Mouse (Mus musculus) stomach, postnatal 0 days (tissue): Measurements from ENCODE around the gene Nfyb. TPM values are rescaled to one million over a fixed set of nuclear protein-coding genes. Genes with fewer than 3 reads are reported as not detected.

Source experiments
- ATAC-seq: fragments of 200-750 bp; cut with Nextera tagmentation; 2 replicates; pipeline ENCODE4 v1.8.0; 2017; ENCODE audit not compliant: low FRiP score, low TSS enrichment
- DNase-seq: peaks from one replicate; pipeline ENCODE4 v3.0.0-alpha.2; 2016; ENCODE audit warnings: low spot score
- H3K27ac ChIP-seq: fragments of 300-500 bp; sonication (generic); replicated peaks from 2 replicates; pipeline ENCODE4 v1.5.1; 2014; ENCODE audit warnings: mild to moderate bottlenecking, control low read depth
- H3K27me3 ChIP-seq: fragments of 300-500 bp; sonication (generic); 2 replicates; pipeline ENCODE4 v1.6.1; 2014; ENCODE audit warnings: low read length; ENCODE audit not compliant: control insufficient read depth, insufficient read depth
- H3K36me3 ChIP-seq: fragments of 300-500 bp; sonication (generic); 2 replicates; pipeline ENCODE4 v1.6.1; 2014; ENCODE audit warnings: low read length, mixed read lengths; ENCODE audit not compliant: control insufficient read depth, insufficient read depth
- H3K4me1 ChIP-seq: fragments of 300-500 bp; sonication (generic); replicated peaks from 2 replicates; pipeline ENCODE4 v1.6.1; 2014; ENCODE audit warnings: antibody characterized with exemption; ENCODE audit not compliant: control insufficient read depth, insufficient read depth
- H3K4me2 ChIP-seq: fragments of 300-500 bp; sonication (generic); replicated peaks from 2 replicates; pipeline ENCODE4 v1.6.1; 2014; ENCODE audit warnings: low read depth, mild to moderate bottlenecking, control low read depth, moderate library complexity
- H3K4me3 ChIP-seq: fragments of 300-500 bp; sonication (generic); 2 replicates; pipeline ENCODE4 v1.5.1; 2014; ENCODE audit warnings: low read depth, low read length, control low read depth
- H3K9ac ChIP-seq: fragments of 300-500 bp; sonication (generic); 2 replicates; pipeline ENCODE4 v1.6.1; 2014; ENCODE audit warnings: mild to moderate bottlenecking, low read length, control low read depth, mixed read lengths
- H3K9me3 ChIP-seq: fragments of 300-500 bp; sonication (generic); 2 replicates; pipeline ENCODE4 v1.6.1; 2016; ENCODE audit warnings: low read length; ENCODE audit not compliant: control insufficient read depth
- CTCF ChIP-seq: IDR thresholded peaks from 2 replicates; pipeline ENCODE4 v1.5.1; 2016; ENCODE audit warnings: antibody characterized with exemption, low read depth, mild to moderate bottlenecking, moderate library complexity
- EP300 ChIP-seq: optimal IDR thresholded peaks from 2 replicates; pipeline ENCODE3; 2016; ENCODE audit warnings: antibody characterized with exemption
- WGBS: fragments of 180-500 bp; shearing (Covaris S2); extraction: QIAGEN DNeasy Blood & Tissue Kit; methylation state at CpG from one replicate; pipeline ENCODE4 v1.1.7; 2014; 5-methylcytosine and 5-hydroxymethylcytosine counted together
- polyA plus RNA-seq: library from polyadenylated mRNA; unstranded; fragments of >200 nt; fragmentation: Nextera tagmentation; extraction: Ambion mirVana; gene quantifications from 2 replicates; pipeline ENCODE4 v1.2.1, GENCODE M21; 2015

Gene Nfyb
- polyA plus RNA-seq, 1 experiment from 2014 or later = 20.3 TPM

GRCm38 (mm10) chr10:82789181-82789580, 25.2 kb upstream of the Nfyb start:
- ATAC-seq (no peak), DNase-seq (no peak)
- H3K27ac ChIP-seq = no peak overlapping the region
- H3K27me3 ChIP-seq = no peaks in the 10 kb centered on the region
- H3K4me3 ChIP-seq = no peak overlapping the region
- no peak overlapping the region for H3K4me2 ChIP-seq
- H3K4me1 ChIP-seq = no peaks in the 10 kb centered on the region
- H3K9ac ChIP-seq = no peak overlapping the region
- no peaks in the 10 kb centered on the region for H3K36me3 ChIP-seq
- TF ChIP-seq EP300 = no peak
- no peak for TF ChIP-seq CTCF
- no peaks in the 10 kb centered on the region for H3K9me3 ChIP-seq

- WGBS = 25% methylated on average over 2 of the region's 2 CpGs
- Histone ChIP-seq H3K4me3 (no peak overlapping the region), H3K4me2 (no peak overlapping the region), H3K27me3 (no peaks in the 10 kb centered on the region), H3K27ac (no peak overlapping the region), H3K9ac (no peak overlapping the region), H3K36me3 (no peaks in the 10 kb centered on the region), H3K9me3 (no peaks in the 10 kb centered on the region), H3K4me1 (no peaks in the 10 kb centered on the region)
- no peak for TF ChIP-seq EP300
- peak; percentile 52 for TF ChIP-seq CTCF
- DNase-seq (peak; percentile 40), ATAC-seq (no peak; the same call in 1 of the 2 replicates)
Measured at GRCm38 (mm10) chr10:82782472-82782871, 18.5 kb upstream of the Nfyb start.

- no peak overlapping the region for H3K9ac ChIP-seq
- no peaks in the 10 kb centered on the region for H3K27me3 ChIP-seq
- no peaks in the 10 kb centered on the region for H3K36me3 ChIP-seq
- no peaks in the 10 kb centered on the region for H3K4me1 ChIP-seq
- TF ChIP-seq EP300 (no peak), CTCF (no peak)
- H3K4me3 ChIP-seq = no peak overlapping the region
- no peak overlapping the region for H3K4me2 ChIP-seq
- H3K27ac ChIP-seq = no peak overlapping the region
- DNase-seq (no peak), ATAC-seq (no peak)
- no peaks in the 10 kb centered on the region for H3K9me3 ChIP-seq
Measured at GRCm38 (mm10) chr10:82780816-82781215, 16.9 kb upstream of the Nfyb start.

- no peak overlapping the region for H3K4me2 ChIP-seq
- 82% methylated on average over 3 of the region's 3 CpGs for WGBS
- no peaks in the 10 kb centered on the region for H3K27me3 ChIP-seq
- TF ChIP-seq EP300 (no peak), CTCF (no peak)
- no peak overlapping the region for H3K9ac ChIP-seq
- DNase-seq (no peak), ATAC-seq (peak; percentile 67)
- H3K4me1 ChIP-seq = no peaks in the 10 kb centered on the region
- no peak overlapping the region for H3K4me3 ChIP-seq
- no peaks in the 10 kb centered on the region for H3K9me3 ChIP-seq
- H3K27ac ChIP-seq = no peak overlapping the region
- no peaks in the 10 kb centered on the region for H3K36me3 ChIP-seq
Measured at GRCm38 (mm10) chr10:82780322-82780721, 16.4 kb upstream of the Nfyb start.

- ATAC-seq = no peak
- WGBS = 97% methylated on average over 14 of the region's 14 CpGs
Measured at GRCm38 (mm10) chr10:82779831-82780230, 15.9 kb upstream of the Nfyb start.

GRCm38 (mm10) chr10:82778791-82779549, 15.0 kb upstream of the Nfyb start:
- ATAC-seq (0 out of 2 replicates have a peak, but pooled peaks have one; percentile 19), DNase-seq (no peak)
- Histone ChIP-seq H3K9ac (no peak overlapping the region), H3K4me2 (no peak overlapping the region), H3K4me3 (no peak overlapping the region), H3K4me1 (no peaks in the 10 kb centered on the region), H3K36me3 (no peaks in the 10 kb centered on the region), H3K27ac (no peak overlapping the region), H3K9me3 (no peaks in the 10 kb centered on the region), H3K27me3 (no peaks in the 10 kb centered on the region)
- TF ChIP-seq EP300 (no peak), CTCF (no peak)
- WGBS = 78% methylated on average over 8 of the region's 8 CpGs

More at GRCm38 (mm10) chr10:82779831-82780230, 15.9 kb upstream of the Nfyb start:
- H3K27me3 ChIP-seq = no peaks in the 10 kb centered on the region
- no peak overlapping the region for H3K9ac ChIP-seq
- no peak overlapping the region for H3K4me3 ChIP-seq
- DNase-seq = no peak
- no peak overlapping the region for H3K27ac ChIP-seq
- no peaks in the 10 kb centered on the region for H3K4me1 ChIP-seq
- H3K36me3 ChIP-seq = no peaks in the 10 kb centered on the region
- H3K4me2 ChIP-seq = no peak overlapping the region
- no peaks in the 10 kb centered on the region for H3K9me3 ChIP-seq
- TF ChIP-seq CTCF (no peak), EP300 (no peak)
